Mouse (Mus musculus) granulocyte monocyte progenitor cell, adult 5-6 weeks (primary cell): ENCODE measurements around the gene Gm12355. TPM values are rescaled to one million over a fixed set of nuclear protein-coding genes. Genes with fewer than 3 reads are reported as not detected.
"Not testable (repeated sequence)": the region's sequence is repeated elsewhere in the genome, so short reads cannot be mapped to it uniquely, and the experiment has no call there.

Experiments
- ATAC-seq: replicated peaks from 2 replicates; pipeline ENCODE4 v1.8.0; 2016; ENCODE audit warnings: mild to moderate bottlenecking, moderate TSS enrichment, inconsistent platforms; ENCODE audit not compliant: poor library complexity, severe bottlenecking
- total RNA-seq, 2 experiments: library from RNA; stranded (forward) in 1 of 2; stranded (reverse) in 1 of 2; fragments of 200-712, 200-1000 nt in 1 of 2; fragments of >200 nt in 1 of 2; fragmentation: Nextera tagmentation in 1 of 2; gene quantifications; 2 replicates each; pipeline ENCODE4 v1.2.3; 2014 to 2017

Gm12355 gene
- total RNA-seq (2014; fragmentation: Nextera tagmentation): 1.6 and 1.8 TPM in 2 replicates
- total RNA-seq (2017): 4.8 and 9.5 TPM in 2 replicates

DNA sequence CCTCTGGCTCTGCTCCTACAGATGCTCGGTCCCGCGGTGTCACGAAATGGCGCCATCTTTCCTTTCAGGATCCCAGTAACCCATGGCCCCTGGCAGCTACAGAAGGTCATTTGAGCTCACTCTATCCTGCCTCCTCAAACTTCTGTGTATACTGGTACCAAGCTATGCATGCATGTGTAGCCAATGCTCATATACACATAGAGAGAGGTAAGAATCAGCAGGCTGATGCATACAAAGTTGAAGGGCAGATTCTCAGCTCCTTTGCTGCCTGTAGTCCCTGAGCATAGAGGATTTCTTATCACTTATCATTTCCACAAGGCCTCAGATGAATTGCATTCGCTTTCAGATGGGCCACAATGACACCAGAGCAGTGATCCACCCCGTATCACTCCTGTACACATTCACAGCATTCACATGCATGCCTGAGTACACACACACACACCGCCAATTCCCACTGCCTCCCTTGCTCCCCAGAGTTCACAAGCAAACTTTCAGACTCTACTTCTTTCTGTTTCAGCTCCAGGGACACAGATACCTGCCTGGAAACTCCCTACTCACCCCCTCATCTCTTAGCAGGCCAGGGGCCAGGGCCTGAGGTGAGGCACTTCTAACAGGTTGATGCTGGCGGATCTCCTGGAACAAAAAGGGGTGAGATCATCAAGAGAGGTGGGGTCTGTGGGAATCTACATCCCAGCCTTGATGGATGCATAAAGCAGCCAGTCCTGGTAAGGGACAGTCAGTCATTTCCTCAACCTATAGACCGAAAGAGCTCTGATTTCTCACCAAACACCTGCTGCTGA, at the start of gene Gm12355, which contains the start of gene Gsdma3:
Gene Gm12355, minus strand, starts transcription at position 51 of the 800 bp plus-strand sequence.
Gene Gsdma3, plus strand, starts transcription at position 750 of the 800 bp plus-strand sequence.
- no peak for ATAC-seq

- peak; percentile 88 for ATAC-seq
Observed at GRCm38 (mm10) chr11:98673136-98673535, 47.7 kb upstream of the Gm12355 start.

GRCm38 (mm10) chr11:98672482-98672881, 47.0 kb upstream of the Gm12355 start:
- ATAC-seq: no peak

DNA sequence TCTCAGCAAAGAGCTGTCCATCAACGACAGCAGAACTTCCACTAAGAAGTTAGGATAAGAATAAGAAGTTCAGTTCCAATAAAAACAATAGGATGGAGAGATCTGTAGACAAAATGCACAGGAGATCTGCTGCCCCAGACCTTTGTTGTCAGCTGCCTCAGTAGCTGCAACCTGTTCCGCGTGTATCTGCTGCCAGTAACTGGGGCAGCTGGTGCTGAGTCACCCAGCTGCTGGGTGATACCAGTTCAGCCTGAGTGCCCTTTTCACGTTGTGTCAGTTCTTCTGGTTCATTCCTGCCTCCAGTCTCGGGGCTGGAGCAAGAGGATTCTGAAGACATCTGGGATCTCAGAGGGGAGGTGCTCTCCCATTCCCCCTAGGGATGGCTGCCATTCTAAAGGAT, 46.4 kb upstream of the Gm12355 start:
- ATAC-seq: no peak

DNA sequence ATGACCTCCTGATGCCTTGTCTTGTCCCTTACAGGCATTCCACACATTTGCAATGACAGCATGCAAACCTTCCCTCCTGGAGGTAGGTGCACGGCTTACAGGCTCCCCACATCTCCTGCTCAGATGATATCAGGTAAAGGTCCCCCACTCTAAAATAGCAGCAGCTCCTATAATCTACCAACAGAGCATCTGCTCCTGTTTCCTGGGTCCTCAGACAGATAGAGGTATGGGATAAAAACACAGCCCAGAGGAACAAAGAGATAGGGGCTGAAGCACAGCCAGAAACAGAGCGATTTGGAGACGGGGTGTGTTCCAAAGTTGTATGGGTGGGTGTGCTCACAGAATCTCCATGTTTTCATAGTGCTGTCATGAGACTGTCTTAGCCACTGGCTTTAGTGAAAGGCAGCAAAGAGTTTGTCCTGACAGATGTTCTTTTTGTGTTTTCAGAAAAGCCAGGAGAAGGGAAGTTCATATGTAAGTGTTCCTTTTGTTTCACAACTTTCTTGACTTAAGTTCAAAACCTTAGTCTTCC, 45.9 kb upstream of the Gm12355 start:
- no peak for ATAC-seq

- ATAC-seq: no peak
Observed at GRCm38 (mm10) chr11:98668984-98669383, 43.5 kb upstream of the Gm12355 start.

GRCm38 (mm10) chr11:98664091-98664490, 38.6 kb upstream of the Gm12355 start, which contains the start of gene Gsdma:
Gsdma (plus strand) TSS chr11:98664351.
- ATAC-seq: no peak

- ATAC-seq: peak; percentile 98
Observed at GRCm38 (mm10) chr11:98660517-98660916, 35.1 kb upstream of the Gm12355 start.

DNA sequence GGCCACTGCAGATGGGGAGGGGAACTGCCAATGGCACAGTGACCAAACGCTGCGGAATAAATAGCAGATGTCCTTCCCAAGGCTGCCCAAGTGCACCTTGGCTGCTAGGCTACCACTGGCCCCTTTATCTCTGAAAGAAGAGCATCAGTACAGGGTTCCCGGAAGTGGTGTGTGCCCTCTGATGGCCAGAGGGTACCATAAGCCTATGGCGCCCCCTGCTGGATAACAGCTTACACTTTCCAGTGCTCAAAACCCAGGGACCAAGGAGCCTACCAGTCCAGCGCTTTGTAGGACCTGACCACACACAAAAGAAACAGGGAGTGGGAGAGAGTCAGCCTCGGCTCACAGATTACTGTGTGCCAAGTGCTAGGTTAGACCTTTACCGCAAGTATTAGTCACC, 29.6 kb upstream of the Gm12355 start:
- peak; percentile 93 for ATAC-seq

DNA sequence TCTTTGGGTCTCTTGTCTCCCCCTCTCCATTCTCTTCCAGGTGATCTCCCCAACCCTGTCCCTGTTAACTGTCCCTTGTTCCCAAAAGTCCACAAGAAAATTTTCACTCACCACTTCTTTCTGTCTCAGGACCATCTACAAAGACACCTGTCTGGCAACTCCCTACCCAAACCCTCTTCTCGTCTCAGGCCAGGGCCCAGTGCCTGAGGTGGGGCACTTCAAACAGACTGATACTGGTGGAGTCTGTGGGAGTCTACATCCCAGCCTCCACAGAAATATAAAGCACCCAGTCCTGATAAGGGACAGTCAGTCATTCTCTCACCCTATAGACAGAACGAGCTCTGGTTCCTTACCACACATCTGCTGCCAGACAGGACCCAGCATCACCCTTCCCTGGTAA, 21.0 kb upstream of the Gm12355 start, which contains the start of gene Gsdma2:
Gene Gsdma2, plus strand, starts transcription at position 301 of the 400 bp plus-strand sequence.
- no peak for ATAC-seq

- no peak for ATAC-seq
Observed at GRCm38 (mm10) chr11:98645946-98646345, 20.5 kb upstream of the Gm12355 start.

DNA sequence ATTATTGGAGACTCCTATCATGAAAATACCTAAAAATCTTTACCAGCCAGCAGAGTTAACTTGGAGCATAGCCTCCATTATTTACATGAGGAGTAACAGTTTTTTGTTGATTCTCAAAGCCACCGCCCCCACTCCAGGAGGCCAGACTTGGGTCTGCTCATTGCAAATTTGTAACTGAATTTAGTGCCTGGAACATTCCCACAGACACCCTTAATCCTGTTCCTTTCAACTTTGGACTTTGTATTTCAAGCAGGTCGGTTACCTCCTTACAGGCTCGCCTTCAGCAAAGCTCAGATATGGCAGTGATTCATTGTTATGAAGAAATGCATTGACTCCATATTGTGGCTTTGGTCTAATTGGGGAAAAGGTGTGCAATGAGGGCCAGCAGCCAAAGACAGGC, 19.3 kb upstream of the Gm12355 start:
- no peak for ATAC-seq

GRCm38 (mm10) chr11:98640091-98640490, 14.6 kb upstream of the Gm12355 start:
- no peak for ATAC-seq

- no peak for ATAC-seq
Observed at GRCm38 (mm10) chr11:98637501-98637900, 12.0 kb upstream of the Gm12355 start.

DNA sequence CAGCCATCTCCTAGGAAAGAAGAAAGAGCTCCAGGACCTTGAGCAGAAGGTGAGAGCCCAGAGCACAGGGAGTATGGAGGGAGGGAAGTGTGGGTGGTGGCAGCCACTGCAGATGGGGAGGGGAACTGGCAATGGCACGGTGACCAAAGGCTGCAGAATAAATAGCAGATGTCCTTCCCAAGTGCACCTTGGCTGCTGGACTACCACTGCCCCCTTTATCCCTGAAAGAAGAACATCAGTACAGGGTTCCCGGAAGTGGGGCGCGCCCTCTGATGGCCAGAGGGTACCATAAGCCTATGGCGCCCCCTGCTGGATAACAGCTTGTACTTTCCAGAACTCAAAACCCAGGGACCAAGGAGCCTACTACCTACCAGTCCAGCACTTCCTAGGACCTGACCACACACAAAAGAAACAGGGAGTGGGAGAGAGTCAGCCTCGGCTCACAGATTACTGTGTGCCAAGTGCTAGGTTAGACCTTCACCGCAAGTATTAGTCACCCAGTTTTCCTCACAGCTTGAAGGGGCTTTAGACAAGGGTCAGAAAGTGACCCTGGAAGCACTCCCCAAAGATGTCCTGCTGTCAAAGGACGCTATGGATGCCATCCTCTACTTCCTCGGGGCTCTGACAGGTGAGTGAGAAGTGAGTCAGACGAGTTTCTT, 10.0 kb upstream of the Gm12355 start:
- ATAC-seq: peak; percentile 96

GRCm38 (mm10) chr11:98630646-98631045, 5.2 kb upstream of the Gm12355 start:
- no peak for ATAC-seq

GRCm38 (mm10) chr11:98628706-98629105, 3.2 kb upstream of the Gm12355 start:
- ATAC-seq: no peak

DNA sequence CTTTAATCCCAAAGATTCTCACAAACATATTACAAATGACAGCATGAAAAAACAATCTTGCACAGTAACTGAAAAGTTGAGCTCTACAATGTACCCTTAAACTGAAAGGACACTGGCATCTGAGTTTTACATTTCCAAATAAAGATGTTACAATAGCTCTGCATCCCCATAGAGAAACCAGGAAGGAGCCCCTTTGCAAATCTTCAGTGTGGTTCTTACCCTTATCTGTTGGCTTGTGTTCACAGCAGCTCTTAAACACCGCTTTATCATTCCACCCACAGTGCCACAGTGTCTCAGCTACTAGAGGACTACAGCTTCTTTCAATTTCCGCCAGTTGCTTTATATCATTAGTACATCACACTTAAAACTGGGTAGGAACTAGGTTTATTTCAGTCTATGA, 1.1 kb downstream of the Gm12355 start:
- ATAC-seq: not testable (repeated sequence)

GRCm38 (mm10) chr11:98623981-98624380, 1.5 kb downstream of the Gm12355 start:
- ATAC-seq: not testable (repeated sequence)

- ATAC-seq: no peak
Observed at GRCm38 (mm10) chr11:98620791-98621190, 4.7 kb downstream of the Gm12355 start.

GRCm38 (mm10) chr11:98606763-98607162, 18.7 kb downstream of the Gm12355 start:
- peak; percentile 69 for ATAC-seq
